Comparison of ENCODE assay signal across 18 mouse cellular contexts in genomic region chr7:28437964-28438363, GRCm38 (mm10).
"Had no signal": no experiment of that assay in that cellular context is flagged by ENCODE, and none has a peak within 500 bp of the region (broad histone marks: within the 10 kb centered on the region; RNA-seq: fewer than 3 reads in every experiment).

No protein-coding gene starts in this region.

- ATAC-seq: intestine, embryonic 15.5 days had no signal

- H3K27me3 ChIP-seq: intestine, embryonic 15.5 days; kidney, embryonic 15.5 days; limb, embryonic 12.5 days; limb, embryonic 15.5 days; megakaryocyte, embryonic 14.5 days; neural tube, embryonic 12.5 days; neural tube, embryonic 15.5 days had no signal

- DNase-seq: kidney, adult 8-10 months; kidney, postnatal 10 days; layer of hippocampus, postnatal 36 days; left cerebral cortex, postnatal 4 days; lung, adult 2 months; midbrain, embryonic 14.5 days; retina, postnatal 1 day; right cerebral cortex, postnatal 25 days; spleen, adult 18-20 months; thymus, postnatal 25 days had no signal

- H3K27ac ChIP-seq: intestine, embryonic 15.5 days; limb, embryonic 12.5 days; limb, embryonic 15.5 days; neural tube, embryonic 12.5 days had no signal

- H3K36me3 ChIP-seq: intestine, embryonic 15.5 days; neural tube, embryonic 15.5 days had no signal

- H3K9me3 ChIP-seq: intestine, embryonic 15.5 days; kidney, embryonic 15.5 days; limb, embryonic 12.5 days; limb, embryonic 15.5 days; megakaryocyte, embryonic 14.5 days; midbrain, embryonic 10.5 days; neural tube, embryonic 12.5 days; neural tube, embryonic 15.5 days had no signal

- H3K9ac ChIP-seq: intestine, embryonic 15.5 days; limb, embryonic 12.5 days; limb, embryonic 15.5 days; neural tube, embryonic 12.5 days; neural tube, embryonic 15.5 days had no signal
